Mouse (Mus musculus): ENCODE measurements around the gene Gm17018.

GRCm38 (mm10) chr19:45529294-45529693, 31.1 kb upstream of the Gm17018 start:
- TF ChIP-seq CTCF (IDR thresholded peaks at IDR 0.05; ENCODE audit: control insufficient read depth, insufficient read depth, insufficient read length) (no peak), USF1 (IDR thresholded peaks at IDR 0.05; ENCODE audit: low read depth) (no peak), MAX (IDR thresholded peaks at IDR 0.05) (no peak)

All from C2C12 (cell line).